Comparison of ENCODE assay signal across 8 mouse cellular contexts in the genomic region with DNA sequence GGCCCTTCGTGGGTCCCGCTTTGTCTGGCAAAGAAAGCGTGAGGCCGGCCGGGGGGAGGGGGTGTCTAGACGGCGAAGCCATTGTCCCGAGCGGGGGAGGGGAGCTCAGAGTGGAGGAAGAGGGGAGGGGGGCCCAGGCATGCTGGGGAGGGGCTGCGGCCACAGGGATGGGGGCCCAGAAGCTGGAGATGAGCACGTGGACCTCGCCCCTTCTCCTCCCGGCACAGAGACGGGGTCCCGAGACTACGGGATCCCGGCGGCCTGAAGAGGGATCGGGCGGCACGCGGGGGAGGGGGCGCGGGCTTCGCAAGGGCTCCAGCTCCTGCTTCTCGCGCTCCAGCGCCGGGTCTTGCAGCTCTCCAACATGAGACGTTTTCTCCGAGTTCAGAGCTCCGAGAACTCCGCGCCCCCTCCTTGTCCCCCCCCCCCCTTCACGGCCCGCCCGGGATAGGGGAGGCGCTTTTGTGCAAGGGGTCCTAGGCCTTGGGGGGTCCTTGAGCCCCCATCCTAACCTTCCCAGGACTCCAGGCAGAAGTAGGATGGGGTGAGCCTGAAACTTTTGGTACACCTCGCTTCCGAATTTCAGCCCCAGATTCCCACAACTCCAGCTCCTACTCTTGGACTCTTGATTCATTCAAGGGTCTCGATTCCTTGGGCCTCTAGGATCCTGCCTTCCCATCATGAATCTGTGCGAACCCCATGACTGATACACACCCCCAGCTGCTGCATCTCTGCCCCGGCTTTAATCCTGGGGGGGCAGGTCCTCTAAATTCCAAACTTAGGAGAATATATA. TPM values are rescaled to one million over a fixed set of nuclear protein-coding genes. Genes with fewer than 3 reads are reported as not detected.
A peak's percentile ranks its signal among the peaks of the same experiment; 100 is the strongest.
DNase-seq lines count a peak whose midpoint lies in the region; ATAC-seq and TF ChIP-seq lines count a peak whose summit lies in the region.

No protein-coding gene starts in this region.

- H3K4me2 ChIP-seq in heart, embryonic 12.5 days: peak overlapping the region; percentile 83
- peak overlapping the region; percentile 85 for H3K4me2 ChIP-seq in midbrain, embryonic 14.5 days (ENCODE audit: low read length)

- no peaks in the 10 kb centered on the region for H3K36me3 ChIP-seq in heart, embryonic 12.5 days
- H3K36me3 ChIP-seq in midbrain, embryonic 14.5 days (ENCODE audit: control insufficient read depth, insufficient read depth, low read length): no peaks in the 10 kb centered on the region

- peaks cover 10% of the 10 kb centered on the region for H3K27me3 ChIP-seq in heart, embryonic 12.5 days (replicated peaks)
- H3K27me3 ChIP-seq in midbrain, embryonic 14.5 days (ENCODE audit: control insufficient read depth, insufficient read depth, low read length): no peaks in the 10 kb centered on the region

- peak; percentile 41 for DNase-seq in lung, adult 2 months
- DNase-seq in lung, postnatal 25 days (ENCODE audit: low spot score): no peak
- peak; percentile 30 to 47 for DNase-seq in adrenal gland, postnatal 36 days
- peak; percentile 34 to 71 for DNase-seq in kidney, postnatal 36 days
- peak; percentile 93 for DNase-seq in midbrain, embryonic 14.5 days
- DNase-seq in thymus, postnatal 10 days (ENCODE audit: low spot score in 2 of 2): peak; percentile 71 to 82
- DNase-seq in left cerebral cortex, adult 18-20 months (ENCODE audit: low spot score in 2 of 2): no peak

- peak overlapping the region; percentile 82 for H3K9ac ChIP-seq in heart, embryonic 12.5 days
- peak overlapping the region; percentile 70 for H3K9ac ChIP-seq in midbrain, embryonic 14.5 days (replicated peaks; ENCODE audit: low read length)

- peak; percentile 60 for ATAC-seq in heart, embryonic 12.5 days (ENCODE audit: insufficient number of reproducible peaks, low FRiP score)
- ATAC-seq in midbrain, embryonic 14.5 days (ENCODE audit: low FRiP score, low TSS enrichment): peak; percentile 66

- TF ChIP-seq CTCF in lung, adult 2 months (IDR thresholded peaks at IDR 0.05; ENCODE audit: insufficient read depth, low read length): no peak

- H3K4me1 ChIP-seq in lung, adult 2 months (ENCODE audit: control insufficient read depth, insufficient read depth, low read length): no peaks in the 10 kb centered on the region
- peaks cover 42% of the 10 kb centered on the region for H3K4me1 ChIP-seq in heart, embryonic 12.5 days (replicated peaks)
- peaks cover 24% of the 10 kb centered on the region for H3K4me1 ChIP-seq in midbrain, embryonic 14.5 days (ENCODE audit: control insufficient read depth, insufficient read depth, low read length)

- no peaks in the 10 kb centered on the region for H3K9me3 ChIP-seq in heart, embryonic 12.5 days (replicated peaks)
- no peaks in the 10 kb centered on the region for H3K9me3 ChIP-seq in midbrain, embryonic 14.5 days (ENCODE audit: control insufficient read depth, low read length)

- peak overlapping the region; percentile 49 for H3K4me3 ChIP-seq in lung, adult 2 months (replicated peaks; ENCODE audit: extremely low read depth, low read depth, low read length)
- H3K4me3 ChIP-seq in heart, embryonic 12.5 days: peak overlapping the region; percentile 75
- H3K4me3 ChIP-seq in midbrain, embryonic 14.5 days (replicated peaks; ENCODE audit: low read depth, low read length): peak overlapping the region; percentile 49

- no peak for TF ChIP-seq POLR2A in lung, adult 2 months (IDR thresholded peaks at IDR 0.05; ENCODE audit: borderline replicate concordance, extremely low read depth, low read depth, low read length)

- peak overlapping the region; percentile 80 for H3K27ac ChIP-seq in heart, embryonic 12.5 days (ENCODE audit: poor library complexity, severe bottlenecking)
- peak overlapping the region; percentile 84 for H3K27ac ChIP-seq in midbrain, embryonic 14.5 days (replicated peaks; ENCODE audit: low read depth, low read length)

- WGBS in lung, adult 2 months: 2% methylated on average over 42 of the region's 43 CpGs
- under 1% methylated on average over 42 of the region's 43 CpGs for WGBS in heart, embryonic 12.5 days
- under 1% methylated on average over 35 of the region's 43 CpGs for WGBS in midbrain, embryonic 14.5 days

RNA-seq across cellular contexts. Expression of gene Notch3, which starts 0.7 kb away (rescaled TPM):
- 98.6 and 107 TPM in 2 replicates for polyA plus RNA-seq in lung, adult 2 months (2012; rRNA removed)
- 10 to 100 TPM in 1 of 2 experiments, 1 to 10 TPM in 1; 8.1 to 13.0 TPM for total RNA-seq in adrenal gland, postnatal 36 days (2021)
- 8.0 and 10.6 TPM in 2 replicates for polyA plus RNA-seq in heart, embryonic 12.5 days (2016; fragmentation: Nextera tagmentation; extraction: Ambion mirVana)
- 10.5 and 11.2 TPM in 2 replicates for polyA plus RNA-seq in midbrain, embryonic 14.5 days (2014; fragmentation: Nextera tagmentation; extraction: Ambion mirVana)
- total RNA-seq in left cerebral cortex, adult 18-20 months (2021): 1 to 10 TPM; 5.3 to 6.7 TPM

RNA-seq across cellular contexts. Expression of gene Ephx3, which starts 23.4 kb away (rescaled TPM):
- 3.3 and 16.6 TPM in 2 replicates for polyA plus RNA-seq in lung, adult 2 months (2012; rRNA removed)
- under 1 TPM in 1 of 2 experiments, not detected in 1; 0.33 TPM for total RNA-seq in adrenal gland, postnatal 36 days (2021)
- 0.09 TPM in 1 of 2 replicates, not detected in the other for polyA plus RNA-seq in heart, embryonic 12.5 days (2016; fragmentation: Nextera tagmentation; extraction: Ambion mirVana)
- polyA plus RNA-seq in midbrain, embryonic 14.5 days (2014; fragmentation: Nextera tagmentation; extraction: Ambion mirVana): 0.34 TPM in 1 of 2 replicates, not detected in the other
- total RNA-seq in left cerebral cortex, adult 18-20 months (2021): under 1 TPM; 0.23 to 0.42 TPM

Comparison
In these comparisons a context has a peak if more than half of its experiments do, and no peak if none do; other contexts are left out.
1. DNase-seq: peak in lung, adult 2 months (single experiment), adrenal gland, postnatal 36 days (2 of 2), kidney, postnatal 36 days (2 of 2), midbrain, embryonic 14.5 days (single experiment) and thymus, postnatal 10 days (2 of 2); none in lung, postnatal 25 days (single experiment) and left cerebral cortex, adult 18-20 months (0 of 2).
2. Peak in every context shown above with its lines, with median percentiles within 50 percentile points of each other: H3K4me3 ChIP-seq.